Mouse (Mus musculus): ENCODE data around the gene Caln1. TPM values are rescaled to one million over a fixed set of nuclear protein-coding genes. Genes with fewer than 3 reads are reported as not detected.

The Caln1 gene
- total and polyA plus RNA-seq, 3 experiments = not detected

DNA sequence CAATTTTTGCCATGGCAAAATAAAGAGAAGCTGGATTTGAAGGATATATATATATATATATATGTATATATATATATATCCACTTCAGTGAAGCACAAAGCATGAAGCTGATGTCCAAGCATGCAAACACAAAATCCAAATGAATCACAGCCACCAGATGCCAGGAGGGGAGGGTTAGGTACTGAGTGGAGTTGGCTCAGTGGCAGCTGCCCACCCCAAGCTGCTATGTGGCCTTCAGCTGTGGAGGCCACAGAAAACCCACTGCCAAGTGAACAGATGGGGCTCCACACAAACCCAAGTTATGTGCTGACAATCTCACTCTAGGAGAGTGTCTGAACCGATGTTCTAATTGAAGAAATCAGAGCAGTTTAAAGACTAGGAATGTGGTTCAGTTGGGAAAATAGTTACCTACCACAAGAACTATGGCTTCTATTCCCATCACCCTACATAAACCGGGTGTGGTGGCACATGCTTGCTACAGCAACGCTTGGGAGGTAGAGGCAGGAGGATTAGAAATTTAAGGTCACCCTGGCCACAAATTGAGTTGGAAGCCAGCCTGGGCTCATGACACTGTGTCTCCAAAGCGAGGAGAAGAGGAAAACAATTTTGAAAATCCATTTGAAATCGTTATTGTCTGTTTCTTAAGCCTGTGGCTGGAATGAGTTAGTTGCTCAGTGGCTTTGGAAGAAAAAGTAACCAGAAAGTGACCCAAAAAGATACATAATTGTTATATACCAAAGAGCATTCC is 316.8 kb downstream of the Caln1 start:
- no peak overlapping the region for H3K4me3 ChIP-seq (ENCODE audit: control insufficient read depth in 1 of 2, insufficient read depth in 1 of 2, low read depth in 2 of 2, low read length in 2 of 2)
- H3K27me3 ChIP-seq (ENCODE audit: control insufficient read depth in 1 of 2, insufficient read depth in 2 of 2, low read length in 2 of 2) = no peaks in the 10 kb centered on the region
- no peaks in the 10 kb centered on the region for H3K9me3 ChIP-seq (replicated peaks; ENCODE audit: insufficient read depth, low read length)
- no peaks in the 10 kb centered on the region for H3K79me2 ChIP-seq (ENCODE audit: control insufficient read depth, insufficient read depth, low read length, poor library complexity)
- H3K36me3 ChIP-seq (ENCODE audit: control insufficient read depth in 1 of 2, insufficient read depth in 2 of 2, low read length in 2 of 2) = no peaks in the 10 kb centered on the region
- no peak overlapping the region for H3K9ac ChIP-seq (ENCODE audit: control insufficient read depth, low read depth, low read length, poor library complexity, severe bottlenecking)
- no peak for DNase-seq (ENCODE audit: low read depth, low spot score)
- H3K27ac ChIP-seq (ENCODE audit: control insufficient read depth, low read depth, low read length) = no peak overlapping the region
- TF ChIP-seq UBTF (IDR thresholded peaks at IDR 0.05; ENCODE audit: borderline replicate concordance, insufficient read depth, low read depth, low read length) (no peak), POLR2A (IDR thresholded peaks at IDR 0.05; ENCODE audit: control insufficient read depth in 1 of 2, insufficient read depth in 1 of 2, low read depth in 1 of 2, low read length in 2 of 2, poor library complexity in 1 of 2) (no peak), JUND (IDR thresholded peaks at IDR 0.05; ENCODE audit: low read depth, low read length) (no peak), RCOR1 (IDR thresholded peaks at IDR 0.05; ENCODE audit: low read depth, low read length) (no peak), MYC (IDR thresholded peaks at IDR 0.05; ENCODE audit: low read depth, low read length) (no peak), ETS1 (IDR thresholded peaks at IDR 0.05; ENCODE audit: low read depth, low read length) (no peak), USF2 (IDR thresholded peaks at IDR 0.05; ENCODE audit: borderline replicate concordance in 1 of 2, insufficient read depth in 1 of 2, low read depth in 1 of 2, low read length in 2 of 2) (no peak), MEF2A (IDR thresholded peaks at IDR 0.05; ENCODE audit: extremely low read depth, insufficient replicate concordance, low read depth, low read length, poor library complexity, severe bottlenecking) (no peak), HCFC1 (IDR thresholded peaks at IDR 0.05; ENCODE audit: low read depth, low read length) (no peak), NELFE (IDR thresholded peaks at IDR 0.05; ENCODE audit: low read depth, low read length) (no peak), MXI1 (IDR thresholded peaks at IDR 0.05; ENCODE audit: low read depth, low read length) (no peak)
- H3K4me1 ChIP-seq (ENCODE audit: control insufficient read depth in 1 of 2, insufficient read depth in 2 of 2, low read length in 2 of 2) = no peaks in the 10 kb centered on the region

DNA sequence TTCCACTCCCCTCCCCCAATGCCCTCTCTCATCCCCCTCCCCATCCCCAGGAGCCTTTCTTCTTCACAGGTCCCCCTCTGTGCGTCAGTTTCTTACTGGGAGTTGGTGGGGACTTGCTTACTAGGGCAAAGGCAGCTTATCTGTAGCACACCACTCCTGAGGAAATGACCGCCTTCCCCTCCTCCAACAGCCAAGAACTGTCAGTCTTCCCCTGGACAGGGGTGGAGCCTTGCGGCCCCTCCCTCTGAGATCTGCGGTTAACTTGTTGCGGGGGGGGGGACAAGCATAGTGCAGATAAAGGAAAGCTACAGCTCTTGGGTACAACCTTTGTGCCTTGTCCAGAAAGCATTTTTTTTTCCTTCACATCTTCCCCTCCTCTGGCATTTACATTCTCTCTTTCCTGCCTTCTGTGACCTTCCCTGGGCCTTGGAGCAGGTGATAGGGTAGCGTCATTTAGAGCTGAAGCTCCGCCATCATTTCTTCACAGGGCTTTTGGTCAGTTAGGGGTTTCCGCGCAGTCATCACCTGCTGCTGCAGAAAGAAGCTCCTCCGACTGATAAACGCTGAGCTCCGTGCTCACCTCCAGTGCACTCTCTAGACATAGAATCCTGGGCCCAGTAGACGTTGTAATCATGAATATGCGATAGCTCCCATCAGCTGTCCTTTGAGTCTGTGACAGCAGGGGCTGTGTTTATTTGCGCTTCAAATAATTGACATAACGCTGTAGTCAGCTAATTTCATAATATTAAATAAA is 319.3 kb downstream of the Caln1 start:
- no peak for DNase-seq (ENCODE audit: low read depth, low spot score)
- Histone ChIP-seq H3K27ac (ENCODE audit: control insufficient read depth, low read depth, low read length) (no peak overlapping the region), H3K79me2 (ENCODE audit: control insufficient read depth, insufficient read depth, low read length, poor library complexity) (no peaks in the 10 kb centered on the region), H3K9me3 (replicated peaks; ENCODE audit: insufficient read depth, low read length) (no peaks in the 10 kb centered on the region), H3K4me1 (ENCODE audit: control insufficient read depth in 1 of 2, insufficient read depth in 2 of 2, low read length in 2 of 2) (no peaks in the 10 kb centered on the region), H3K27me3 (ENCODE audit: control insufficient read depth in 1 of 2, insufficient read depth in 2 of 2, low read length in 2 of 2) (no peaks in the 10 kb centered on the region), H3K36me3 (ENCODE audit: control insufficient read depth in 1 of 2, insufficient read depth in 2 of 2, low read length in 2 of 2) (no peaks in the 10 kb centered on the region), H3K4me3 (ENCODE audit: control insufficient read depth in 1 of 2, insufficient read depth in 1 of 2, low read depth in 2 of 2, low read length in 2 of 2) (no peak overlapping the region), H3K9ac (ENCODE audit: control insufficient read depth, low read depth, low read length, poor library complexity, severe bottlenecking) (no peak overlapping the region)
- TF ChIP-seq ZC3H11A (IDR thresholded peaks at IDR 0.05; ENCODE audit: low read depth, low read length) = no peak
- no peak for TF ChIP-seq POLR2AphosphoS2 (IDR thresholded peaks at IDR 0.05; ENCODE audit: low read length)
- no peak for TF ChIP-seq SMC3 (IDR thresholded peaks at IDR 0.05; ENCODE audit: low read depth, low read length)
- no peak for TF ChIP-seq CHD1 (IDR thresholded peaks at IDR 0.05; ENCODE audit: low read depth, low read length)
- no peak for TF ChIP-seq ETS1 (IDR thresholded peaks at IDR 0.05; ENCODE audit: low read depth, low read length)
- no peak for TF ChIP-seq SIN3A (IDR thresholded peaks at IDR 0.05; ENCODE audit: low read length)
- TF ChIP-seq TBP (IDR thresholded peaks at IDR 0.05; ENCODE audit: low read depth, low read length) = no peak
